Mouse (Mus musculus): ENCODE results near the gene Arhgef7. TPM values are rescaled to one million over a fixed set of nuclear protein-coding genes. Genes with fewer than 3 reads are reported as not detected.

The Arhgef7 gene
- polyA plus RNA-seq, 1 experiment from 2014 or later = 82.1 TPM

DNA sequence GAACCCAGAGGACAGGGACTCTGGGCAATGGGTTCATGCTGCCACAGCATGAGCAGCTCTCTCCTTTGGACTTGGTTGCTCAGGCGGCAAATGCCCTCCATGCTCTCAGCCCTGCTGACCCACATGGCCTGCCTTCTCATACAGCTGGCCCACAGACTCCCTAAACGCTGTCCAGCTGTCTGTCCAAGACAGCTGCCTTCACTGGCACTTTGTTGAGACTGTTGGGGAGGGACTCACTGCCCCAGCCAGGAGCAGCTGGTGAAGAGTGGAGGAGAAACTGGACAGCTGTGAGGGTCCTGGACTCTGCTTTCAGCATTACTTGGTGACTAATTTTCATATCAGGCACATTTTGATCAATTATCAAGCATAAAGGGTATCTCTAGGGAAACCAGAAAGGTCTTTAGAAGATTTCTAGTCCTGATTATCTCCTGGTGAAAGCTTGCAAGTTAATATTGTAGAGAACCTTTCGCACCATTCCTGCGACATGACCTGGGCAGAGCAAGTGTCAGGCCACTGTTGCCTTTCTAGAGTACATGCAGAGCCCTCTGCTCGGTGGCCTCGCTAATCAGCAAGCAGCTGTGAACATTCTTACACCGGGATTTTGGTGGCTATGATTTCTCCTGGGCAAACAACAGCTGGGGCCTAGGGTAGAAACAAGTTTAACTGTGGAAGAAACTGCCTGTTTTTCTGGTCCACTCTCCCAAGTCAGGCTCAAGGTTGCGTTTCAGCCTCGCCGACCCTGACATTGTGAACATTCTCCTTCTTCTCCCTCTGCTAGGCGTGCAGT is 25.8 kb downstream of the Arhgef7 start:
- no peak for ATAC-seq (ENCODE audit: low FRiP score)
- Histone ChIP-seq H3K27me3 (no peaks in the 10 kb centered on the region), H3K4me3 (replicated peaks) (no peak overlapping the region), H3K4me2 (no peak overlapping the region), H3K36me3 (replicated peaks) (no peaks in the 10 kb centered on the region), H3K4me1 (peaks cover 14% of the 10 kb centered on the region), H3K27ac (no peak overlapping the region), H3K9me3 (no peaks in the 10 kb centered on the region), H3K9ac (no peak overlapping the region)
- 82% methylated on average over 11 of the region's 11 CpGs for WGBS

- no peaks in the 10 kb centered on the region for H3K36me3 ChIP-seq (replicated peaks)
- no peak overlapping the region for H3K4me2 ChIP-seq
- ATAC-seq (ENCODE audit: low FRiP score) = no peak
Measured at GRCm38 (mm10) chr8:11754723-11755122, 27.2 kb downstream of the Arhgef7 start.

DNA sequence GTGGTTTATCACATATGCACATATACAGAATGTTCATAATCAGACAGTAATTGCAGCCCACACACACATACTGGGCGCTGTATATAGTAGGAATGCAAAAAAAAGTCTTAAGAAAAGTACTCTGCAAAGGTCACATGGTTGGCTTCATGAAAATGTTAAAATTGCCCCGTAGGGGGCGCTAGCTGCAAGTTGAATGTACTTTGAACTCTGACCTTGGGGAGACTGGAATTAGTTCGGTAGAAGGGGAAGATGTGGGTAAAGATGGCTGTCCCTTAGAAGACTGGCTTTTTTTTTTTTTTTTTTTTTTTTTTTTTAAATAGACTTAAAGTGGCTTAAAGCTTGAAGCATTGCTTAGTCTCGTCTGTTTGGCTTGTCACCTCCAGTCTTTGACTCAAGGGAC is 28.4 kb downstream of the Arhgef7 start:
- no peaks in the 10 kb centered on the region for H3K27me3 ChIP-seq
- WGBS = 23% methylated on average over 5 of the region's 5 CpGs
- H3K4me3 ChIP-seq (replicated peaks) = no peak overlapping the region
- ATAC-seq (ENCODE audit: low FRiP score) = no peak
- H3K36me3 ChIP-seq (replicated peaks) = 0 out of 2 replicates have a peak, but pooled peaks cover 3% of the 10 kb centered on the region
- no peak overlapping the region for H3K9ac ChIP-seq
- H3K4me2 ChIP-seq = no peak overlapping the region
- no peak overlapping the region for H3K27ac ChIP-seq
- no peaks in the 10 kb centered on the region for H3K9me3 ChIP-seq
- peaks cover 20% of the 10 kb centered on the region for H3K4me1 ChIP-seq

More at GRCm38 (mm10) chr8:11754723-11755122, 27.2 kb downstream of the Arhgef7 start:
- no peaks in the 10 kb centered on the region for H3K9me3 ChIP-seq
- H3K4me1 ChIP-seq = peaks cover 20% of the 10 kb centered on the region
- H3K27me3 ChIP-seq = no peaks in the 10 kb centered on the region
- no peak overlapping the region for H3K27ac ChIP-seq
- H3K9ac ChIP-seq = no peak overlapping the region
- no peak overlapping the region for H3K4me3 ChIP-seq (replicated peaks)

DNA sequence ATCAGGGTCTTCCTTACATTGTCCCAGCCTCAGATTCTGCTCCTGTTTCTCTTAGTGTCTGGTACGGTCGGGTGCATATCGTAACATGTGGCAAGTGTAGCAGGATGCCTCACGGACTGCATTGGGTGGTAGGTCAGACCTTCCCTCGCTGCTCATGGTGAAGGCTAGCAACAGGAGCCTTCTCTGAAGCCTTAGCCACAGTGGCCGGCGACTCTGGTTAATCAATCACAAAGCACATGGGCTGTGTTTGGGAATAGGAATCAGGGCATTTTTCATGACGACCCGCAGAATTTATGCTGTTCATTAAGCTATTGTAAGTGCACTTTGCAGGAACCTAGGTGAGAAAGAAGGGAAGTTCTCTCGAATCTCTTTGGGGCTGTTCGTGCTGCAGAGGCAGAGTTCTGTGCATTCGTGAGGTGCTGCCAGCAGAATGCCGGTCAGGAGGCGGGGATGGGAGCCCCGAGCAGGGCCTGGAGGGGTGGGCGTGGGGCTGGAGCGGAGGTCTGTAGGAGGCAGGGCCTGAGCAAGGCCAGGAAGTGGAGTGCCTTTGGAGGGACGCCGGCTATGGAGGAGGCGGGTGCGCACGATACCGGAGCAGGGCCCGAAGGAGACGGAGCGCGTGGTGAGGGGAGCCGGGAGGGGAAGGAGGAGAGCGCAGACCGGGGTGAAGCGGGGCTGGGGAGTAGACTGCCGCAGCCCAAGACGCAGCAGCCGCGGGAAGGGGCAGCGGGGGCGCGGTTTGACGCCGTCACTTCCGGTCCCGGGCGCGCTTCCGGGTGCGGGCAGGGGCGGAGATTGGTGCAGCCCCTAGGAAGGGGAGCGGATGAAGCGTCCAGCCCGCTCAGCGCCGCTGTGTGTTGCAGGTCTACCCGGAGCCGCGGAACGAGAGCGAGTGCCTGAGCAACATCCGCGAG is 30.3 kb downstream of the Arhgef7 start:
- H3K9ac ChIP-seq = peak overlapping the region; percentile 90
- H3K4me2 ChIP-seq = peak overlapping the region; percentile 95
- H3K27me3 ChIP-seq = no peaks in the 10 kb centered on the region
- peak; percentile 95 for ATAC-seq (ENCODE audit: low FRiP score)
- H3K36me3 ChIP-seq (replicated peaks) = 0 out of 2 replicates have a peak, but pooled peaks cover 4% of the 10 kb centered on the region
- no peaks in the 10 kb centered on the region for H3K9me3 ChIP-seq
- peak overlapping the region; percentile 51 for H3K27ac ChIP-seq
- peaks cover 20% of the 10 kb centered on the region for H3K4me1 ChIP-seq
- WGBS = 2% methylated on average over 58 of the region's 59 CpGs
- H3K4me3 ChIP-seq (replicated peaks) = peak overlapping the region; percentile 92

GRCm38 (mm10) chr8:11758482-11759281 is 31.2 kb downstream of the Arhgef7 start:
- Histone ChIP-seq H3K27ac (peak overlapping the region; percentile 51), H3K9me3 (no peaks in the 10 kb centered on the region), H3K36me3 (replicated peaks) (0 out of 2 replicates have a peak, but pooled peaks cover 4% of the 10 kb centered on the region), H3K4me1 (peaks cover 20% of the 10 kb centered on the region), H3K9ac (peak overlapping the region; percentile 90), H3K27me3 (no peaks in the 10 kb centered on the region), H3K4me3 (replicated peaks) (peak overlapping the region; percentile 92), H3K4me2 (peak overlapping the region; percentile 95)
- peak; percentile 63 for ATAC-seq (ENCODE audit: low FRiP score)
- WGBS = 1% methylated on average over 48 of the region's 53 CpGs

- peaks cover 20% of the 10 kb centered on the region for H3K4me1 ChIP-seq
- no peak overlapping the region for H3K4me3 ChIP-seq (replicated peaks)
- H3K9me3 ChIP-seq = no peaks in the 10 kb centered on the region
- no peak overlapping the region for H3K4me2 ChIP-seq
- H3K36me3 ChIP-seq (replicated peaks) = 0 out of 2 replicates have a peak, but pooled peaks cover 9% of the 10 kb centered on the region
- no peak overlapping the region for H3K9ac ChIP-seq
- H3K27me3 ChIP-seq = no peaks in the 10 kb centered on the region
- 93% methylated on average over 6 of the region's 6 CpGs for WGBS
- no peak for ATAC-seq (ENCODE audit: low FRiP score)
- H3K27ac ChIP-seq = no peak overlapping the region
Measured at GRCm38 (mm10) chr8:11761551-11761950, 34.0 kb downstream of the Arhgef7 start.

GRCm38 (mm10) chr8:11762048-11762447 is 34.5 kb downstream of the Arhgef7 start:
- H3K9me3 ChIP-seq = no peaks in the 10 kb centered on the region
- no peaks in the 10 kb centered on the region for H3K27me3 ChIP-seq
- no peak for ATAC-seq (ENCODE audit: low FRiP score)
- H3K4me3 ChIP-seq (replicated peaks) = no peak overlapping the region
- H3K4me1 ChIP-seq = peaks cover 18% of the 10 kb centered on the region
- H3K9ac ChIP-seq = no peak overlapping the region
- no peak overlapping the region for H3K4me2 ChIP-seq
- WGBS = 97% methylated on average over 5 of the region's 5 CpGs
- peaks cover 9% of the 10 kb centered on the region; the same call in 1 of the 2 replicates for H3K36me3 ChIP-seq (replicated peaks)
- no peak overlapping the region for H3K27ac ChIP-seq

DNA sequence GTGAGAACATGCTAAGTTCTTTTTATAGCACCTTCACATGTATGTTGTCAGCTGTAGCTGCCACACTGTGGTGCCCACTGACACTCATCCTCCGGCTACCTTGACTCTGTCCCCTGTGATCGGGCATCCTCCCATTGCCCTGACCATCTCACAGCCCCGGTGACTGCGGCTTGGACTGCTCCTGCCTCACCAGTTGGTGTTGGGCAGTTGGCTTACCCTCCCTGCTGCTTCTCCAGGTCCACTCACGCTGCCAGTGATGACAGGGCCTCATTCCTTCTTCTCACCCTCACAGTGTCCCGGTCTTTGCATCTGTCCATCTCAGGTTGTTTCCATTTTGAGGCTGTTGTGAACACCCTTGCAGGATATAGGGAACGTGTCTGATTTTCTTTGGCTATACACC is 35.3 kb downstream of the Arhgef7 start:
- ATAC-seq (ENCODE audit: low FRiP score) = no peak
- H3K4me2 ChIP-seq = no peak overlapping the region
- H3K4me3 ChIP-seq (replicated peaks) = no peak overlapping the region
- no peak overlapping the region for H3K9ac ChIP-seq
- no peaks in the 10 kb centered on the region for H3K27me3 ChIP-seq
- no peaks in the 10 kb centered on the region for H3K9me3 ChIP-seq
- peaks cover 11% of the 10 kb centered on the region; the same call in 1 of the 2 replicates for H3K36me3 ChIP-seq (replicated peaks)
- WGBS = 95% methylated on average over 7 of the region's 7 CpGs
- no peak overlapping the region for H3K27ac ChIP-seq
- H3K4me1 ChIP-seq = peaks cover 11% of the 10 kb centered on the region

DNA sequence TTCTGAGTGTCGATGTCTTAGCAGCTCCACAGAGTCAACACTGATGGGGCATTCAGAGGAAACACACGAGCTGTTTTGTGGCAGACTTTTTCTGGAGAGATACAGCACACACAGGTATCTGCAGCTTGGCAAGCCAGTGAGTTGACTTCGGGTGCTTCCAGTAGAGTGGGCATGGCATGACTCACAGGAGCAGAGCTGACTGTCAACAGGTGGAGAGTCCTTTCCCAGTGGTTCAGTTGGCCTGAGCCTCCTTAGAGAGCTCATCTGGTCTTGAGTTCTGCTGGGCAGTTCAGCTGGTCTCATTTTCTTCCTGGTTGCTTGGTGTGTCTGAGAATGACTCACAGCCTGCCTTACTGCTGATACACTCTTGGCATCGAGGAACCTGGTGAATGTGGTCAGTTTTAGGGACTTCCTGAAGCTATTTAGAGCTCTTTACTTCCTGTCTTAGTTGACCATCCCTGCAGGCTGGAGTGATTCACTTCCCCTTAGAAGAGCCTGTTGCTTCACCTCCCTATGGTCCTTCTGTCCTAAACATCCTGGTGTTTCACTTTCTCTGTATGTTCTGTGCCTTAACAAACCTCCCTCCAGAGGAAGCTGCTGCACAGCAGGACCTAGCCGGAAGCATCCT is 39.8 kb downstream of the Arhgef7 start:
- ATAC-seq (ENCODE audit: low FRiP score) = no peak
- no peak overlapping the region for H3K4me3 ChIP-seq (replicated peaks)
- H3K4me2 ChIP-seq = no peak overlapping the region
- H3K27me3 ChIP-seq = no peaks in the 10 kb centered on the region
- H3K9ac ChIP-seq = no peak overlapping the region
- no peaks in the 10 kb centered on the region for H3K4me1 ChIP-seq
- no peak overlapping the region for H3K27ac ChIP-seq
- no peaks in the 10 kb centered on the region for H3K9me3 ChIP-seq
- WGBS = 90% methylated on average over 5 of the region's 5 CpGs
- peaks cover 9% of the 10 kb centered on the region; the same call in 1 of the 2 replicates for H3K36me3 ChIP-seq (replicated peaks)

GRCm38 (mm10) chr8:11770001-11770400 is 42.5 kb downstream of the Arhgef7 start:
- Histone ChIP-seq H3K27ac (no peak overlapping the region), H3K9ac (no peak overlapping the region), H3K27me3 (no peaks in the 10 kb centered on the region), H3K4me1 (peaks cover 11% of the 10 kb centered on the region; the same call in 1 of the 2 replicates), H3K36me3 (replicated peaks) (peaks cover 5% of the 10 kb centered on the region; the same call in 1 of the 2 replicates), H3K4me2 (no peak overlapping the region), H3K9me3 (no peaks in the 10 kb centered on the region), H3K4me3 (replicated peaks) (no peak overlapping the region)
- no peak for ATAC-seq (ENCODE audit: low FRiP score)
- 91% methylated on average over 6 of the region's 6 CpGs for WGBS

DNA sequence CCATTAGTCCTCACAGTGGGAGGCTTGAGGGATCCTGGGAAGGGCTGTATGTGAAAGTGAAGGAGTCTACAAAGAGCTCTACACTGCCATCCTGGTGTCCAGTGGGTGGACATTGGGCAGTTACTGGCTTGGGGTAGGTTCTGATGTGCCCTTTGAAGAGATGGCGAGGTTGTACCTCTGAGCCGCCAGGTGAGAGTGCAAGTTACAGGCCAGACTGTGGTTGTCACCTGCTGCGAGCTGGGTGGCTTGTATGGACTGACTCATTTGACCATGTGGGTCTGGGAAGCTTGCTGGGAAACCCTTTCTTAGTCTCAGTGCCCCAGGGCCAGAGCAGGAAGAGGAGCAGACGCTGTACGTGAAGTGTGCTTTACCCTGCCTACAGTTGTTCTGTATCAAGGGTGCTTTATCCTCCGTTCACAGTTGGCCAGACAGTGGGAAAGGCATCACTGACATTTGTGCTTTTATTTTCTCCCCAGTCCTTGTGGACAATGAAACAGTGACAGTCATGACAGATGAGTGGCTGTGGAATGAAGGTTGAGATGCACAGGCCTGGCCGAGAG is 43.1 kb downstream of the Arhgef7 start:
- Histone ChIP-seq H3K4me1 (peaks cover 17% of the 10 kb centered on the region; the same call in 1 of the 2 replicates), H3K9me3 (no peaks in the 10 kb centered on the region), H3K9ac (no peak overlapping the region), H3K4me2 (no peak overlapping the region), H3K36me3 (replicated peaks) (peaks cover 4% of the 10 kb centered on the region; the same call in 1 of the 2 replicates), H3K27me3 (no peaks in the 10 kb centered on the region), H3K27ac (no peak overlapping the region), H3K4me3 (replicated peaks) (no peak overlapping the region)
- WGBS = 80% methylated on average over 7 of the region's 7 CpGs
- no peak for ATAC-seq (ENCODE audit: low FRiP score)
